Mouse (Mus musculus) mature B cell (primary cell): ENCODE results near the gene Baiap2.

ENCODE experiments used
- in situ Hi-C: fragments of 300-500 bp; cut with MboI; formaldehyde crosslinking; loops from 2 replicates; pipeline ENCODE4 v1.14.3; 2019

The Baiap2 gene

GRCm38 (mm10) chr11:120041191-120042123 is 98.9 kb downstream of the Baiap2 start:
- in situ Hi-C loops, result no loop called here

- in situ Hi-C loops, result no loop called here
Observed at GRCm38 (mm10) chr11:120042141-120042838, 99.7 kb downstream of the Baiap2 start.

- in situ Hi-C loops, result no loop called here
Observed at GRCm38 (mm10) chr11:120045341-120045740, 102.8 kb downstream of the Baiap2 start.

GRCm38 (mm10) chr11:120045839-120046552 is 103.4 kb downstream of the Baiap2 start:
- in situ Hi-C loops, result no loop called here

DNA sequence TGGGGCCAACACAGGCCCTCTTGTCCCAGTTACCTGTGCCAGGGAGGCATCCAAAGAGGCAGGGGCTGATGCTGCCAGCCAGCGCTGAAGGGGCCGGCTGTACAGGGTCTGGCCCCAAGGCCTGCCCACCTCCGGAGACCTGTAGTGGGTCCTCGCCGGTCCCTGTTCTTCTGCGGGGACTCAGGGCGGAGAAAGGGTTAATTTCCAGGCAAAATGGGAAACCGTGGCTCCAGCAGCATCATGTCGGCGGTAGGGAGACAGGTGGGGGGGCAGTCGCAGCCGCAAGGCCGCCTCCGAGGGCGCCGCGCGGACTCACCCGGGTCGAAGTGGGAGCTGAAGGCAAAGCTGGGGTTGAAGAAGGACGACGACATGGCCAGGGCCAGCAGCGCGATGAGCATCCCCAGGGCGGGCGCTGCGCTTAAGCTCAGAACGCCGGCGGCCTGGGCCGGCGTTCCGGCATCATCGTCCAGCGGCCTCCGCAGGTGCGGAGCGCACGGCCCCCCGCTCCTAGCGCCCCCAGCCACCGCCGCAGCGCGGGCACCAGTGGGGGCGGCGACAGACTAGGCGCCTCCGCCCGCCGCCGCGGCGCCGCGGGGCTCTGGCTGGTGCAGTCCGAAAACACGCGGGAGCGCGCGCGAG is 104.1 kb downstream of the Baiap2 start, which contains the start of gene Aatk:
Aatk (minus strand) TSS at position 615 of the 639 bp plus-strand sequence.
- in situ Hi-C loops, result no loop called here

DNA sequence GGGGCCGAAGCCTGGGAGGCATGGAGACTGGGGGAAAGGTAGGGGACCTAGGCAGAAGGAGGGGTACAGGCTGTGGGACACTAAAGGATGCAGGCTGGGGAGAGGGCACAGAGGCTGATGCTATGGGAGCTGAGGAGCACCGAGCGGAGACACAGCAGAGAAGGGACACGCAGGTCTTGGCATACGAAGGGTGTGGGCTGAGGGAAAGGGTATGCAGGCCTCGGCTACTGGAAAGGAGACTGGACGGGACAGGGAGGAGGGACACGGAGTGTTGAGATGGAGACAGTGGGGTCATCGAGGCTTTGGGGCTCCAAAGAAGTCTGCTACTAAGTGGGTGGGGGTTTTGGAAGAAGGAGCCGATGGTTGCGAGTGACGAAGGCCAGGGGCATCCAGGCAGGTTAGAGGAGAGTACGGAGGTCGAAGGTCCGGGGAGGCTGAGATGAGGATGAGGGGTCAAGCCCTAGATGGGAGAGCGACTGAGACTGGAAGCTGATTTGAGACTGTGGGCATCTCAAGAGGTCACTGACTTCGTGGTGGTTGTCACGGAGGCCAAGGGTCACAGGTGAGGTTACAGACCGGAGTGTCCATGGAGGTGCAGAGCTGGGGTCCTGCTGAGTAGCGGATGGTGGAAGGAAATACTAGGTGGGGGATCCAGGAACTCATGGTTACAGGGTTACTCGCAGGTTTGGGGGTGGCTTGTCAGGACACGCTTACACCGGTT is 105.1 kb downstream of the Baiap2 start:
- in situ Hi-C loops, result no loop called here

- in situ Hi-C loops, result no loop called here
Observed at GRCm38 (mm10) chr11:120048252-120048556, 105.6 kb downstream of the Baiap2 start.

- in situ Hi-C loops, result no loop called here
Observed at GRCm38 (mm10) chr11:120049067-120049466, 106.5 kb downstream of the Baiap2 start.

DNA sequence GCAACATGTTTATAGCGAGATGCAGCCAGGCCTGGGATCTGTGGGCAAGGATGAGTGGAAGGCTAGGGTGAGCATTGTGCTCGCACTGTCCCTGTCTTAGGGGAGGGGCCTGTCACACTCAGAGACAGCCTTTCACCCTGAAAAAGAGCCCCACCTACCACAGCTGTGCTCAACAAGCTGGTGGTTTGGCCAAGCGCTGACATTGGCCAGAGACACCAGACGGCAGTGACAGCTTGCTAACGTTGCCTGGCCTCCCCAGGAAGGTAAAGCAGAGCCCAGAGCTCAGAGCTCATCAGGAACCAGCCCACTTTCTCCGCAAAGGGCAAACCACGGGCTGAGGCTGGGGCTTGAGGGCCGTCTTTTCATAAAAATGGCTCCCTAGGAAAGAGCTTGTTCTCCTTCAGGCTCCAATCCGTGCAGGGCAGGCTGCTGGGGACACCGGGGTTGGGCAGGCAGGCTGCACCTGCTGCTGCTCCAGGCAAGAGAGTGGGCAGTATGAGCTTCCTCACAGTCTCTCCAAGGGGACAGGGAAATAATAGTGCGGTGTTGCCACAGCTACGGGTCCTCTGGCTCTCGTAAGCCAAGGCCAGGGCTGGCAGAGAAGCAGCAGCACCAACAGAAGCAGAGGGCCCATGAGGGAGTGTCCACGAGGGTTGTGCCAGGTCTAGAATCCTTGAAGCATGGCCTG is 108.7 kb downstream of the Baiap2 start:
- in situ Hi-C loops, result no loop called here

- in situ Hi-C loops, result no loop called here
Observed at GRCm38 (mm10) chr11:120052274-120052673, 109.7 kb downstream of the Baiap2 start.

GRCm38 (mm10) chr11:120053846-120054245 is 111.3 kb downstream of the Baiap2 start:
- in situ Hi-C loops, result no loop called here

DNA sequence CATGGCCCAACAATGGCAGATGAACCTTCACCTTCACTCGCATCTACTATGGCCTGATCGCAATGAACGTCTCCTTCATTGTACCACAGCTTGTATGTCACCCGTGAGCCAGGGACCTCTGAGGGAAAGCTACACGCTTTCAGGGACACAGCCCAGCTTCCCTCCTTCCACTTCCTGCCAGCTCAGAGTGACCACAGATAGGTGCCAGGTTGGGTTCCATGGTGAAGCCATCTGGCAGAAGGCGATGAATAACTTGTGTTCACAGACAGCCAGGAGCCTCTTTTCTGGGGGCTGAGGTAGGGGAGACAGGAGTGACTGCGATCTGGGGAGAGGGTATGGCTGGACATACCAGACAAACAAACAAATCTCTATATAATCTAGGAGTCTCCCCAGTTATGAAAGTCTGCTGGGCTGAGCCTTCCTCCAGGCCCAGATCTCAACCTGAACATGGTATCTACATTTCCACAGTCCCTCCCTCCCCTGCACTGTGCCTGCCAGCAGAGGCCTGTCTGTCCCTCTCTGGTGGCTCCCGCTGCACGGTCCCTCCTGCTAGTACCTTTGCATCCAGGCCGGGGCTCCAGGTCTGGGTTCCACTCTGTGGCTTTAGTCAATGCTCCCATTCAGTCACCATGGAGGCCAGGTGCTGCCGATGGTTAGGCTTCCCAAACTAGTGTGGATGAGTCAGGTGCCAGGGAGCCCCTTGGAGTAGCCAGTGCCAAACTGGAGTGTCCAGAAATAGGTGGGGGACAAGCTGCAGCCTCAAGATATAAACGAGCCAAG is 113.6 kb downstream of the Baiap2 start:
- in situ Hi-C loops, result no loop called here
